Mouse (Mus musculus) MEL (cell line): Measurements from ENCODE around the gene Tmprss11e. TPM values are rescaled to one million over a fixed set of nuclear protein-coding genes. Genes with fewer than 3 reads are reported as not detected.

Experiments used
- DNase-seq: peaks from one replicate; pipeline ENCODE4 v3.0.0; 2011; ENCODE audit warnings: low read depth, low spot score
- H3K27ac ChIP-seq: 2 replicates; pipeline ENCODE4 v1.5.1; 2012; ENCODE audit warnings: low read depth, mild to moderate bottlenecking, control low read depth, low read length, moderate library complexity; ENCODE audit not compliant: control insufficient read depth
- H3K27me3 ChIP-seq, 2 experiments: fragments of 150-350 bp in 1 of 2; sonication (generic) in 1 of 2; 2 replicates each; pipeline ENCODE4 v1.6.1; 2012; ENCODE audit warnings: low read length in 2 of 2, mild to moderate bottlenecking in 2 of 2, improper control_type of control experiment in 1 of 2, moderate library complexity in 1 of 2; ENCODE audit not compliant: insufficient read depth in 2 of 2, control insufficient read depth in 1 of 2
- H3K36me3 ChIP-seq, 2 experiments: 2 replicates each; pipeline ENCODE4 v1.6.1; 2012 to 2014; ENCODE audit warnings: low read length in 2 of 2, improper control_type of control experiment in 1 of 2, inconsistent platforms in 1 of 2, mild to moderate bottlenecking in 1 of 2; ENCODE audit not compliant: insufficient read depth in 2 of 2, control insufficient read depth in 1 of 2
- H3K4me1 ChIP-seq, 2 experiments: fragments of 150-350 bp in 1 of 2; sonication (generic) in 1 of 2; 2 replicates each; pipeline ENCODE4 v1.6.1; 2012; ENCODE audit warnings: low read length in 2 of 2, improper control_type of control experiment in 1 of 2, mild to moderate bottlenecking in 1 of 2; ENCODE audit not compliant: insufficient read depth in 2 of 2, control insufficient read depth in 1 of 2
- H3K4me3 ChIP-seq, 2 experiments: fragments of 150-350 bp in 1 of 2; sonication (generic) in 1 of 2; 2 replicates each; pipeline ENCODE4 v1.5.1; 2012; ENCODE audit warnings: low read depth in 2 of 2, low read length in 2 of 2, mild to moderate bottlenecking in 2 of 2, moderate library complexity in 2 of 2, control low read depth in 1 of 2, improper control_type of control experiment in 1 of 2; ENCODE audit not compliant: control insufficient read depth in 1 of 2, insufficient read depth in 1 of 2
- H3K79me2 ChIP-seq: 2 replicates; pipeline ENCODE4 v1.6.1; 2012; ENCODE audit warnings: mild to moderate bottlenecking, low read length, moderate library complexity; ENCODE audit not compliant: control insufficient read depth, poor library complexity, insufficient read depth
- H3K9ac ChIP-seq: 2 replicates; pipeline ENCODE4 v1.6.1; 2012; ENCODE audit warnings: low read depth, mild to moderate bottlenecking, control low read depth, low read length, moderate library complexity; ENCODE audit not compliant: control insufficient read depth, poor library complexity, severe bottlenecking
- H3K9me3 ChIP-seq: fragments of 150-350 bp; sonication (generic); replicated peaks from 2 replicates; pipeline ENCODE4 v1.6.1; 2012; ENCODE audit warnings: mild to moderate bottlenecking, low read length, improper control_type of control experiment, moderate library complexity; ENCODE audit not compliant: insufficient read depth
- BHLHE40 ChIP-seq: IDR thresholded peaks from 2 replicates; pipeline ENCODE4 v1.6.1; 2012; ENCODE audit warnings: low read depth, mild to moderate bottlenecking, inconsistent platforms, low read length, improper control_type of control experiment, borderline replicate concordance
- CHD2 ChIP-seq: IDR thresholded peaks from 2 replicates; pipeline ENCODE4 v1.6.1; 2011; ENCODE audit warnings: low read length, improper control_type of control experiment
- CTCF ChIP-seq, 3 experiments: IDR thresholded peaks in 2 of 3; conservative IDR thresholded peaks in 1 of 3; 2 replicates each; pipeline ENCODE4 v1.5.1; 2011 to 2012; ENCODE audit warnings: low read length in 3 of 3, low read depth in 2 of 3, mild to moderate bottlenecking in 2 of 3, improper control_type of control experiment in 1 of 3, inconsistent platforms in 1 of 3, mixed read lengths in 1 of 3, moderate library complexity in 1 of 3; ENCODE audit not compliant: control insufficient read depth in 1 of 3, insufficient read depth in 1 of 3, poor library complexity in 1 of 3, severe bottlenecking in 1 of 3
- ELF1 ChIP-seq: IDR thresholded peaks from 2 replicates; pipeline ENCODE4 v1.6.1; 2014; ENCODE audit warnings: low read depth, mild to moderate bottlenecking, inconsistent platforms, low read length, improper control_type of control experiment, moderate library complexity
- EP300 ChIP-seq, 2 experiments: IDR thresholded peaks; 2 replicates each; pipeline ENCODE4 v1.6.1; 2011; ENCODE audit warnings: improper control_type of control experiment in 2 of 2, low read length in 2 of 2, low read depth in 1 of 2, mild to moderate bottlenecking in 1 of 2
- GATA1 ChIP-seq: IDR thresholded peaks from 2 replicates; pipeline ENCODE4 v1.6.1; 2011; ENCODE audit warnings: low read depth, low read length, improper control_type of control experiment
- HCFC1 ChIP-seq: IDR thresholded peaks from 2 replicates; pipeline ENCODE4 v1.6.1; 2012; ENCODE audit warnings: low read depth, mild to moderate bottlenecking, inconsistent platforms, low read length, improper control_type of control experiment, moderate library complexity
- JUND ChIP-seq: IDR thresholded peaks from 2 replicates; pipeline ENCODE4 v1.6.1; 2011; ENCODE audit warnings: low read depth, mild to moderate bottlenecking, improper control_type of control experiment, low read length
- KAT2A ChIP-seq: conservative IDR thresholded peaks from 2 replicates; pipeline ENCODE4 v1.6.1; 2012; ENCODE audit warnings: low read depth, low read length, improper control_type of control experiment, inconsistent platforms
- MAFK ChIP-seq: IDR thresholded peaks from 2 replicates; pipeline ENCODE4 v1.6.1; 2011; ENCODE audit warnings: low read depth, mild to moderate bottlenecking, low read length, improper control_type of control experiment, borderline replicate concordance
- MAX ChIP-seq: IDR thresholded peaks from 2 replicates; pipeline ENCODE4 v1.6.1; 2011; ENCODE audit warnings: low read length, improper control_type of control experiment
- MAZ ChIP-seq: IDR thresholded peaks from 2 replicates; pipeline ENCODE4 v1.6.1; 2012; ENCODE audit warnings: low read depth, mild to moderate bottlenecking, inconsistent platforms, low read length, improper control_type of control experiment
- MEF2A ChIP-seq: IDR thresholded peaks from 2 replicates; pipeline ENCODE4 v1.6.1; 2014; ENCODE audit warnings: low read depth, mild to moderate bottlenecking, inconsistent platforms, low read length, improper control_type of control experiment; ENCODE audit not compliant: poor library complexity, insufficient replicate concordance, severe bottlenecking; ENCODE audit errors: extremely low read depth
- MXI1 ChIP-seq: IDR thresholded peaks from 2 replicates; pipeline ENCODE4 v1.6.1; 2011; ENCODE audit warnings: mild to moderate bottlenecking, low read depth, low read length, improper control_type of control experiment
- MYB ChIP-seq: IDR thresholded peaks from 2 replicates; pipeline ENCODE4 v1.6.1; 2011; ENCODE audit warnings: mild to moderate bottlenecking, low read depth, low read length, improper control_type of control experiment
- MYC ChIP-seq: IDR thresholded peaks from 2 replicates; pipeline ENCODE4 v1.6.1; 2011; ENCODE audit warnings: low read depth, mild to moderate bottlenecking, low read length, improper control_type of control experiment, moderate library complexity
- NRF1 ChIP-seq: IDR thresholded peaks from 2 replicates; pipeline ENCODE4 v1.6.1; 2014; ENCODE audit warnings: low read depth, mild to moderate bottlenecking, inconsistent platforms, low read length, improper control_type of control experiment, moderate library complexity; ENCODE audit not compliant: poor library complexity, insufficient read depth, severe bottlenecking
- POLR2AphosphoS5 ChIP-seq: IDR thresholded peaks from 2 replicates; pipeline ENCODE4 v1.6.1; 2012; ENCODE audit warnings: low read depth, borderline replicate concordance, mild to moderate bottlenecking, inconsistent platforms, low read length, moderate library complexity, mixed read lengths
- SMC3 ChIP-seq: IDR thresholded peaks from 2 replicates; pipeline ENCODE4 v1.6.1; 2011; ENCODE audit warnings: low read depth, low read length, improper control_type of control experiment
- TBP ChIP-seq: IDR thresholded peaks from 2 replicates; pipeline ENCODE4 v1.8.0; 2011; ENCODE audit warnings: low read depth, low read length, improper control_type of control experiment
- UBTF ChIP-seq: IDR thresholded peaks from 2 replicates; pipeline ENCODE4 v1.6.1; 2012; ENCODE audit warnings: low read depth, mild to moderate bottlenecking, inconsistent platforms, low read length, improper control_type of control experiment, moderate library complexity, borderline replicate concordance; ENCODE audit not compliant: insufficient read depth
- USF1 ChIP-seq: IDR thresholded peaks from 2 replicates; pipeline ENCODE4 v1.6.1; 2014; ENCODE audit warnings: low read depth, mild to moderate bottlenecking, inconsistent platforms, low read length, improper control_type of control experiment, moderate library complexity
- USF2 ChIP-seq, 2 experiments: IDR thresholded peaks; 2 replicates each; pipeline ENCODE4 v1.6.1; 2011 to 2012; ENCODE audit warnings: improper control_type of control experiment in 2 of 2, low read length in 2 of 2, borderline replicate concordance in 1 of 2, inconsistent platforms in 1 of 2, low read depth in 1 of 2, mild to moderate bottlenecking in 1 of 2; ENCODE audit not compliant: insufficient read depth in 1 of 2
- ZC3H11A ChIP-seq: IDR thresholded peaks from 2 replicates; pipeline ENCODE4 v1.6.1; 2012; ENCODE audit warnings: low read depth, mild to moderate bottlenecking, inconsistent platforms, low read length, improper control_type of control experiment
- ZKSCAN1 ChIP-seq: IDR thresholded peaks from 2 replicates; pipeline ENCODE4 v1.6.1; 2012; ENCODE audit warnings: low read depth, mild to moderate bottlenecking, inconsistent platforms, low read length, improper control_type of control experiment, moderate library complexity
- ZMIZ1 ChIP-seq: IDR thresholded peaks from 2 replicates; pipeline ENCODE4 v1.6.1; 2012; ENCODE audit warnings: low read depth, mild to moderate bottlenecking, inconsistent platforms, low read length, improper control_type of control experiment, moderate library complexity
- ZNF384 ChIP-seq: IDR thresholded peaks from 2 replicates; pipeline ENCODE4 v1.6.1; 2012; ENCODE audit warnings: low read depth, mild to moderate bottlenecking, inconsistent platforms, low read length, improper control_type of control experiment
- polyA plus RNA-seq, 2 experiments: library from polyadenylated mRNA; stranded (reverse) in 1 of 2; unstranded in 1 of 2; fragments of >175 nt in 1 of 2; fragments of >200 nt in 1 of 2; gene quantifications; 2 replicates each; pipeline versions ENCODE4 v1.2.1 to v1.2.4; 2012; ENCODE audit warnings: low replicate concordance in 2 of 2, low read depth in 1 of 2; ENCODE audit not compliant: insufficient read length in 2 of 2, insufficient read depth in 1 of 2, missing spikeins in 1 of 2
- total RNA-seq: library from RNA; depleted of rRNA; stranded (reverse); fragments of 300-350 nt; gene quantifications from 2 replicates; pipeline ENCODE4 v1.2.3, GENCODE M21; 2012; rRNA removed

Tmprss11e gene
- total RNA-seq (not detected in 2 replicates), polyA plus RNA-seq (not detected)

DNA sequence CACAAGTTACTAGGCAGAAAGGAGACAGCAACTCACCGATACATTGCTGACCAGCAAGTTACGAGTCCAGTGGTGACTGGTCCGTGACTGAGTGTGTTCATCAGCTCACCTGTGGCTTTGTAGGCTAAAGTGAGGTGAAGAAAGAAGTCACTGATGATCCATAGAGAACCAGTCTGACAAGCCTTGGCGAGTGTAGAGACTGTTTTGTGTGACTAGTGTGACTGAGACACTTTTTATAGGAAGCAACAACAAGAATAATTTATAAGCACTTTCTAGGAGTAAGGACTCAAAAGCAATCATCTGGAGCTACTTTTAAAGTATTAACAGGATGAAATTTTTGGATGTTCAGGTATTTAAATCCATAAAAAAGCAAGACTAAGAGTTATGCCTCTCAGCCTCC lies at the start of gene Tmprss11e:
Gene Tmprss11e, minus strand, starts transcription at position 101 of the 400 bp plus-strand sequence.
- TF ChIP-seq EP300 (IDR thresholded peaks at IDR 0.05; ENCODE audit: low read depth in 1 of 2, low read length in 2 of 2) (no peak), JUND (no peak), MAZ (no peak), ZMIZ1 (no peak), MEF2A (no peak), KAT2A (no peak), BHLHE40 (no peak), POLR2AphosphoS5 (no peak), TBP (no peak), SMC3 (no peak), ELF1 (no peak), ZC3H11A (no peak), NRF1 (no peak), ZKSCAN1 (no peak), ZNF384 (no peak), MYC (no peak), USF2 (IDR thresholded peaks at IDR 0.05; ENCODE audit: borderline replicate concordance in 1 of 2, insufficient read depth in 1 of 2, low read depth in 1 of 2, low read length in 2 of 2) (no peak), MXI1 (no peak)
- Histone ChIP-seq H3K4me3 (no peak within 1 kb of the TSS), H3K79me2 (no peaks in the 10 kb centered on the region), H3K27ac (no peak within 1 kb of the TSS), H3K9me3 (no peaks in the 10 kb centered on the region), H3K27me3 (no peaks in the 10 kb centered on the region), H3K36me3 (no peaks in the 10 kb centered on the region), H3K9ac (no peak within 1 kb of the TSS), H3K4me1 (no peaks in the 10 kb centered on the region)
- no peak for DNase-seq

DNA sequence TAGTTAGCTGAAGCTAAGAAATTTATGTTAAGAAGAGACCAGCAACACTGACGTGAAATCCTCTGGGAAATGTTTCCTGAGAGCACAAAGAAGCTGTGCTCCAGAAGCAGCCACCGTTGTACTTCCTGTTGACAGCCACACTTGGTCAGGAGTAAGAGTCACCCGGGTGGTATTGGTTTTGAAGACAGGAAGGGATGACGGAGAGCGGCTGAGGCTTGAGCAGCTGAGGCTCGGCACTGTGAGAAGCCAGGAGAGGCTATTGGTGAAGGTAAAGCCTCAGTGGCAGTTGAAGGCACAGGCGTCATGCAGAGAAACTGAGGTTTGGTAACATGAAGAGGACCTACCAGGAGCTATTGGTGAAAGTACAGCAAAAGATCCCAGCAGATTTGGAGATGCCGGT lies 47.2 kb upstream of the Tmprss11e start:
- H3K27me3 ChIP-seq: peaks cover 0 to 1% of the 10 kb centered on the region in 2 experiments; a peak in 1 of 4 replicates
- TF ChIP-seq SMC3 (no peak), MYC (no peak), USF1 (no peak), MEF2A (no peak), MYB (no peak), USF2 (IDR thresholded peaks at IDR 0.05; ENCODE audit: borderline replicate concordance in 1 of 2, insufficient read depth in 1 of 2, low read depth in 1 of 2, low read length in 2 of 2) (no peak), ELF1 (no peak), GATA1 (no peak), CHD2 (no peak), ZC3H11A (no peak), HCFC1 (no peak), MAX (no peak), POLR2AphosphoS5 (no peak), CTCF (IDR thresholded peaks at IDR 0.05 in 2 of 3, conservative IDR thresholded peaks at IDR 0.05 in 1 of 3; ENCODE audit: control insufficient read depth in 1 of 3, insufficient read depth in 1 of 3, low read depth in 2 of 3, low read length in 3 of 3, poor library complexity in 1 of 3, severe bottlenecking in 1 of 3) (no peak), UBTF (no peak), MAFK (no peak)
- no peaks in the 10 kb centered on the region for H3K79me2 ChIP-seq
- no peak for DNase-seq
- no peaks in the 10 kb centered on the region for H3K9me3 ChIP-seq
- H3K4me1 ChIP-seq: no peaks in the 10 kb centered on the region
- H3K27ac ChIP-seq: no peak overlapping the region
- no peak overlapping the region for H3K4me3 ChIP-seq
- H3K9ac ChIP-seq: no peak overlapping the region
- H3K36me3 ChIP-seq: no peaks in the 10 kb centered on the region
